Mouse (Mus musculus): ENCODE measurements around the gene Ndufc1. TPM values are rescaled to one million over a fixed set of nuclear protein-coding genes. Genes with fewer than 3 reads are reported as not detected.

Ndufc1 gene
- polyA plus RNA-seq (2012; rRNA removed), result 158 and 162 TPM in 2 replicates

DNA sequence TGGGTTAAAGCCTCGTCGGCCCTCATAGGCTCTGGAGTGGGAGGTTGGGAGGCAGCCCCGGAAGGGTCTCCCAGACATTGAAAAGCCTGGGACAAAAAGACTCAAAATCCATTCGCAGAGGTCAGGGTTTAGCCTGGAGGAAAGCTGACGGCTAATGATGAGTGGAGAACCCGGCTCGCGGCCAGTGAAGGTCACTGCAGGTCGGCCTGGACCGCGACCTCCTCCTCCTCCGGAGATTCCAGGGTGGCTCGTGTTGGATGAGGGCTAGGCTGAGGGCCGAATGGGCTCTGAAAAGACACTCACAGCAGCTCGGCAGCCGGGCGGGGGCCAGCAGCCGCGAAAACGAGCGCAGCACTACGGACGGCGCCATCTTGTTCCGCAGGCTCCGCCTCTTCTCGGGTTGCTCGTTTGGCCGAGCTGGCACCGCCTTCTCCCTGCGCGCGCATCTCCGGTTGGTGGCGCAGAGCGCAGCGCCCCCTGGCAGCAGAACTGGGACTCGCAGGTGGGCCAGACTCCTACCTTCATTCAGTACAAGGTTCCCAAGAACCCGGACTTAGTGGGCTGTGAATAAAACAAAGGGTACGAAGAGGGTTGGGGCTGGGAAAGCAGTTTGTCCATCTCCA lies at the start of gene Ndufc1:
TSS of gene Ndufc1 (minus strand) at position 428 of the 623 bp plus-strand sequence.

GRCm38 (mm10) chr3:51415098-51416072 lies 6.6 kb upstream of the Ndufc1 start, which contains the start of gene Naa15:
Naa15 (plus strand) TSS chr3:51415148.

GRCm38 (mm10) chr3:51396219-51397068 lies 12.3 kb downstream of the Ndufc1 start, which contains the start of gene Mgarp:
Mgarp (minus strand) TSS chr3:51396738.

Other genes with a start within 250 kb of the Ndufc1 start
- 20.1 and 27.3 TPM in 2 replicates for gene Noct, start 184.5 kb downstream of the Ndufc1 start, polyA plus RNA-seq (2012; rRNA removed)
- gene Elf2, start 68.3 kb downstream of the Ndufc1 start, polyA plus RNA-seq (2012; rRNA removed), result 19.5 and 22.5 TPM in 2 replicates
- 0.46 and 0.52 TPM in 2 replicates for gene Mgarp, start 12.2 kb downstream of the Ndufc1 start, polyA plus RNA-seq (2012; rRNA removed)
- 14.0 and 16.1 TPM in 2 replicates for gene Naa15, start 6.2 kb upstream of the Ndufc1 start, polyA plus RNA-seq (2012; rRNA removed)
- 2.1 and 2.3 TPM in 2 replicates for gene Rab33b, start 74.9 kb upstream of the Ndufc1 start, polyA plus RNA-seq (2012; rRNA removed)
- gene Setd7, start 151.9 kb upstream of the Ndufc1 start, polyA plus RNA-seq (2012; rRNA removed), result 2.1 and 2.2 TPM in 2 replicates

All from liver, embryonic 14 days (tissue).